Mouse (Mus musculus): Measurements from ENCODE around the gene Hspb1. TPM values are rescaled to one million over a fixed set of nuclear protein-coding genes. Genes with fewer than 3 reads are reported as not detected.

Gene Hspb1
- total RNA-seq, 2 experiments from 2014 or later: 4.3 to 4.6 TPM

- no peak for DNase-seq (ENCODE audit: extremely low spot score in 1 of 2, low spot score in 2 of 2)
- intact Hi-C loops (cut with DNase I): no loop called here
These were observed 19.1 kb downstream of the Hspb1 start for GRCm38 (mm10) chr5:135906846-135907245.

GRCm38 (mm10) chr5:135907256-135907655, 19.5 kb downstream of the Hspb1 start:
- no peak for DNase-seq (ENCODE audit: extremely low spot score in 1 of 2, low spot score in 2 of 2)
- intact Hi-C loops (cut with DNase I): no loop called here

- DNase-seq (ENCODE audit: extremely low spot score in 1 of 2, low spot score in 2 of 2): no peak
These were observed 20.5 kb downstream of the Hspb1 start for GRCm38 (mm10) chr5:135908185-135908584.

GRCm38 (mm10) chr5:135908989-135909388, 21.3 kb downstream of the Hspb1 start:
- DNase-seq (ENCODE audit: extremely low spot score in 1 of 2, low spot score in 2 of 2): no peak
- intact Hi-C loops (cut with DNase I): no loop called here

More at GRCm38 (mm10) chr5:135908185-135908584, 20.5 kb downstream of the Hspb1 start:
- intact Hi-C loops (cut with DNase I): no loop called here

- no peak for DNase-seq (ENCODE audit: extremely low spot score in 1 of 2, low spot score in 2 of 2)
- intact Hi-C loops (cut with DNase I): no loop called here
These were observed 21.9 kb downstream of the Hspb1 start for GRCm38 (mm10) chr5:135909646-135910045.

- intact Hi-C loops (cut with DNase I): no loop called here
- DNase-seq (ENCODE audit: extremely low spot score in 1 of 2, low spot score in 2 of 2): no peak
These were observed 23.1 kb downstream of the Hspb1 start for GRCm38 (mm10) chr5:135910813-135911212.

- intact Hi-C loops (cut with DNase I): no loop called here
- DNase-seq (ENCODE audit: extremely low spot score in 1 of 2, low spot score in 2 of 2): no peak
These were observed 24.0 kb downstream of the Hspb1 start for GRCm38 (mm10) chr5:135911633-135912220.

- no peak for DNase-seq (ENCODE audit: extremely low spot score in 1 of 2, low spot score in 2 of 2)
- intact Hi-C loops (cut with DNase I): no loop called here
These were observed 25.5 kb downstream of the Hspb1 start for GRCm38 (mm10) chr5:135913201-135913600.

GRCm38 (mm10) chr5:135914156-135914555, 26.4 kb downstream of the Hspb1 start:
- intact Hi-C loops (cut with DNase I): no loop called here
- no peak for DNase-seq (ENCODE audit: extremely low spot score in 1 of 2, low spot score in 2 of 2)

GRCm38 (mm10) chr5:135916051-135916565, 28.4 kb downstream of the Hspb1 start:
- DNase-seq (ENCODE audit: extremely low spot score in 1 of 2, low spot score in 2 of 2): no peak
- intact Hi-C loops (cut with DNase I): no loop called here

GRCm38 (mm10) chr5:135916601-135917000, 28.9 kb downstream of the Hspb1 start:
- intact Hi-C loops (cut with DNase I): no loop called here
- DNase-seq (ENCODE audit: extremely low spot score in 1 of 2, low spot score in 2 of 2): no peak

- intact Hi-C loops (cut with DNase I): no loop called here
- no peak for DNase-seq (ENCODE audit: extremely low spot score in 1 of 2, low spot score in 2 of 2)
These were observed 29.8 kb downstream of the Hspb1 start for GRCm38 (mm10) chr5:135917327-135918058.

- DNase-seq (ENCODE audit: extremely low spot score in 1 of 2, low spot score in 2 of 2): no peak
- intact Hi-C loops (cut with DNase I): no loop called here
These were observed 30.3 kb downstream of the Hspb1 start for GRCm38 (mm10) chr5:135918059-135918437.

GRCm38 (mm10) chr5:135918593-135918992, 30.9 kb downstream of the Hspb1 start:
- intact Hi-C loops (cut with DNase I): no loop called here
- DNase-seq (ENCODE audit: extremely low spot score in 1 of 2, low spot score in 2 of 2): no peak

- intact Hi-C loops (cut with DNase I): no loop called here
- DNase-seq (ENCODE audit: extremely low spot score in 1 of 2, low spot score in 2 of 2): no peak
These were observed 32.2 kb downstream of the Hspb1 start for GRCm38 (mm10) chr5:135919902-135920301.

- DNase-seq (ENCODE audit: extremely low spot score in 1 of 2, low spot score in 2 of 2): no peak
- intact Hi-C loops (cut with DNase I): no loop called here
These were observed 36.2 kb downstream of the Hspb1 start for GRCm38 (mm10) chr5:135923901-135924300.

- intact Hi-C loops (cut with DNase I): no loop called here
- no peak for DNase-seq (ENCODE audit: extremely low spot score in 1 of 2, low spot score in 2 of 2)
These were observed 42.1 kb downstream of the Hspb1 start for GRCm38 (mm10) chr5:135929685-135930424.

- no peak for DNase-seq (ENCODE audit: extremely low spot score in 1 of 2, low spot score in 2 of 2)
- intact Hi-C loops (cut with DNase I): no loop called here
These were observed 43.8 kb downstream of the Hspb1 start for GRCm38 (mm10) chr5:135931526-135931925.

- no peak for DNase-seq (ENCODE audit: extremely low spot score in 1 of 2, low spot score in 2 of 2)
- intact Hi-C loops (cut with DNase I): no loop called here
These were observed 44.6 kb downstream of the Hspb1 start for GRCm38 (mm10) chr5:135932359-135932758.

Measured in left cerebral cortex, postnatal 10 days (tissue).